Mouse (Mus musculus) adrenal gland, postnatal 10 days (tissue): Measurements from ENCODE around the gene Ercc2. TPM values are rescaled to one million over a fixed set of nuclear protein-coding genes. Genes with fewer than 3 reads are reported as not detected.
A peak's percentile ranks its signal among the peaks of the same experiment; 100 is the strongest.

Source experiments
- DNase-seq: peaks from one replicate; pipeline ENCODE4 v3.0.0; 2021; ENCODE audit warnings: mixed read lengths
- long read RNA-seq, 2 experiments: library from polyadenylated mRNA; stranded (forward); transcript quantifications; one replicate each; pipeline ENCODE4 v2.0.0; 2021
- total RNA-seq, 2 experiments: library from RNA; stranded (reverse); gene quantifications; 2 replicates each; pipeline ENCODE4 v1.2.3; 2021

The Ercc2 gene
- 10 to 100 TPM; 18.8 to 29.0 TPM for total RNA-seq
- long read RNA-seq, experiment 1, transcript Ercc2-201 (23 exons, 3,578 nt), result major isoform, 13 of 27 reads
- long read RNA-seq, experiment 1, partial matches to known transcripts, result 4 of 27 reads
- long read RNA-seq, experiment 1, other reads (novel, unspliced or antisense), result 10 of 27 reads
- long read RNA-seq, experiment 2, partial matches to known transcripts, result 0 of 5 reads
- long read RNA-seq, experiment 2, other reads (novel, unspliced or antisense), result 1 of 5 reads

GRCm38 (mm10) chr7:19381377-19382165 is at the start of gene Ercc2:
Gene Ercc2, plus strand, starts transcription at chr7:19382010.
- peak; percentile 99 for DNase-seq

GRCm38 (mm10) chr7:19332709-19333352 is 49.0 kb upstream of the Ercc2 start:
- DNase-seq, result peak; percentile 87

GRCm38 (mm10) chr7:19335583-19335982 is 46.2 kb upstream of the Ercc2 start:
- no peak for DNase-seq

GRCm38 (mm10) chr7:19337122-19337521 is 44.7 kb upstream of the Ercc2 start:
- DNase-seq, result no peak

GRCm38 (mm10) chr7:19338060-19338459 is 43.8 kb upstream of the Ercc2 start:
- no peak for DNase-seq

- no peak for DNase-seq
Observed at GRCm38 (mm10) chr7:19338596-19338995, 43.2 kb upstream of the Ercc2 start.

GRCm38 (mm10) chr7:19341250-19341649 is 40.6 kb upstream of the Ercc2 start:
- DNase-seq, result no peak

GRCm38 (mm10) chr7:19341761-19342409 is 39.9 kb upstream of the Ercc2 start:
- DNase-seq, result peak; percentile 52

- peak; percentile 91 for DNase-seq
Observed at GRCm38 (mm10) chr7:19342481-19343027, 39.3 kb upstream of the Ercc2 start.

GRCm38 (mm10) chr7:19343210-19343808 is 38.5 kb upstream of the Ercc2 start:
- DNase-seq, result peak; percentile 84

GRCm38 (mm10) chr7:19344237-19344847 is 37.5 kb upstream of the Ercc2 start, which contains the start of gene Ercc1:
Gene Ercc1, plus strand, starts transcription at chr7:19344778.
- DNase-seq, result no peak

GRCm38 (mm10) chr7:19344938-19345471 is 36.8 kb upstream of the Ercc2 start:
- DNase-seq, result peak; percentile 94

GRCm38 (mm10) chr7:19349188-19349915 is 32.5 kb upstream of the Ercc2 start:
- DNase-seq, result no peak

- no peak for DNase-seq
Observed at GRCm38 (mm10) chr7:19350221-19350620, 31.6 kb upstream of the Ercc2 start.

GRCm38 (mm10) chr7:19354991-19355390 is 26.8 kb upstream of the Ercc2 start:
- no peak for DNase-seq

GRCm38 (mm10) chr7:19356311-19356710 is 25.5 kb upstream of the Ercc2 start:
- DNase-seq, result no peak

GRCm38 (mm10) chr7:19357381-19358375 is 24.1 kb upstream of the Ercc2 start:
- DNase-seq, result no peak

GRCm38 (mm10) chr7:19358634-19359033 is 23.2 kb upstream of the Ercc2 start:
- DNase-seq, result no peak

- peak; percentile 91 for DNase-seq
Observed at GRCm38 (mm10) chr7:19359299-19359891, 22.4 kb upstream of the Ercc2 start, which contains the start of the genes Cd3eap and Ppp1r13l. Gene Cd3eap, minus strand, starts transcription at chr7:19359483. Gene Ppp1r13l, plus strand, starts transcription at chr7:19359749.
